Mouse (Mus musculus): ENCODE data around the gene Tff1. TPM values are rescaled to one million over a fixed set of nuclear protein-coding genes. Genes with fewer than 3 reads are reported as not detected.

Tff1 gene
- polyA plus RNA-seq, 1 experiment from 2014 or later = not detected

- H3K9ac ChIP-seq (replicated peaks; ENCODE audit: low read length) = no peak overlapping the region
- no peaks in the 10 kb centered on the region for H3K27me3 ChIP-seq (ENCODE audit: control insufficient read depth, insufficient read depth, low read length)
- WGBS = 91% methylated on average over 2 of the region's 2 CpGs
- no peaks in the 10 kb centered on the region for H3K36me3 ChIP-seq (ENCODE audit: control insufficient read depth, insufficient read depth, low read length)
- H3K4me2 ChIP-seq (ENCODE audit: low read length) = no peak overlapping the region
- no peak overlapping the region for H3K27ac ChIP-seq (replicated peaks; ENCODE audit: low read depth, low read length)
- ATAC-seq (ENCODE audit: low FRiP score, low TSS enrichment) (no peak), DNase-seq (no peak)
- H3K4me3 ChIP-seq (replicated peaks; ENCODE audit: low read depth, low read length) = no peak overlapping the region
- no peaks in the 10 kb centered on the region for H3K4me1 ChIP-seq (ENCODE audit: control insufficient read depth, insufficient read depth, low read length)
- H3K9me3 ChIP-seq (ENCODE audit: control insufficient read depth, low read length) = no peaks in the 10 kb centered on the region
Observed at GRCm38 (mm10) chr17:31163821-31164220, 1.3 kb downstream of the Tff1 start.

- Histone ChIP-seq H3K9ac (replicated peaks; ENCODE audit: low read length) (no peak overlapping the region), H3K4me2 (ENCODE audit: low read length) (no peak overlapping the region), H3K4me3 (replicated peaks; ENCODE audit: low read depth, low read length) (no peak overlapping the region), H3K4me1 (ENCODE audit: control insufficient read depth, insufficient read depth, low read length) (no peaks in the 10 kb centered on the region), H3K27ac (replicated peaks; ENCODE audit: low read depth, low read length) (no peak overlapping the region), H3K36me3 (ENCODE audit: control insufficient read depth, insufficient read depth, low read length) (no peaks in the 10 kb centered on the region), H3K9me3 (ENCODE audit: control insufficient read depth, low read length) (no peaks in the 10 kb centered on the region), H3K27me3 (ENCODE audit: control insufficient read depth, insufficient read depth, low read length) (no peaks in the 10 kb centered on the region)
- ATAC-seq (ENCODE audit: low FRiP score, low TSS enrichment) (no peak), DNase-seq (no peak)
- 91% methylated on average over 12 of the region's 12 CpGs for WGBS
Observed at GRCm38 (mm10) chr17:31162607-31163006, 2.5 kb downstream of the Tff1 start.

GRCm38 (mm10) chr17:31160291-31160690 is 4.8 kb downstream of the Tff1 start:
- Histone ChIP-seq H3K4me1 (ENCODE audit: control insufficient read depth, insufficient read depth, low read length) (no peaks in the 10 kb centered on the region), H3K9me3 (ENCODE audit: control insufficient read depth, low read length) (no peaks in the 10 kb centered on the region), H3K27ac (replicated peaks; ENCODE audit: low read depth, low read length) (no peak overlapping the region), H3K27me3 (ENCODE audit: control insufficient read depth, insufficient read depth, low read length) (no peaks in the 10 kb centered on the region), H3K4me2 (ENCODE audit: low read length) (no peak overlapping the region), H3K4me3 (replicated peaks; ENCODE audit: low read depth, low read length) (no peak overlapping the region), H3K36me3 (ENCODE audit: control insufficient read depth, insufficient read depth, low read length) (no peaks in the 10 kb centered on the region), H3K9ac (replicated peaks; ENCODE audit: low read length) (no peak overlapping the region)
- ATAC-seq (ENCODE audit: low FRiP score, low TSS enrichment) (no peak), DNase-seq (no peak)
- WGBS = 58% methylated on average over 4 of the region's 4 CpGs

- Histone ChIP-seq H3K27me3 (ENCODE audit: control insufficient read depth, insufficient read depth, low read length) (no peaks in the 10 kb centered on the region), H3K27ac (replicated peaks; ENCODE audit: low read depth, low read length) (no peak overlapping the region), H3K9me3 (ENCODE audit: control insufficient read depth, low read length) (no peaks in the 10 kb centered on the region), H3K9ac (replicated peaks; ENCODE audit: low read length) (no peak overlapping the region), H3K4me3 (replicated peaks; ENCODE audit: low read depth, low read length) (no peak overlapping the region), H3K4me1 (ENCODE audit: control insufficient read depth, insufficient read depth, low read length) (no peaks in the 10 kb centered on the region), H3K4me2 (ENCODE audit: low read length) (no peak overlapping the region), H3K36me3 (ENCODE audit: control insufficient read depth, insufficient read depth, low read length) (no peaks in the 10 kb centered on the region)
- DNase-seq = no peak
- WGBS = 86% methylated on average over 6 of the region's 6 CpGs
- no peak for ATAC-seq (ENCODE audit: low FRiP score, low TSS enrichment)
Observed at GRCm38 (mm10) chr17:31157921-31158320, 7.2 kb downstream of the Tff1 start.

GRCm38 (mm10) chr17:31153785-31154184 is 11.3 kb downstream of the Tff1 start:
- peaks cover 3% of the 10 kb centered on the region; the same call in 1 of the 2 replicates for H3K9me3 ChIP-seq (ENCODE audit: control insufficient read depth, low read length)
- no peak overlapping the region for H3K4me2 ChIP-seq (ENCODE audit: low read length)
- WGBS = 84% methylated on average over 8 of the region's 8 CpGs
- ATAC-seq (ENCODE audit: low FRiP score, low TSS enrichment) = no peak
- no peaks in the 10 kb centered on the region for H3K36me3 ChIP-seq (ENCODE audit: control insufficient read depth, insufficient read depth, low read length)
- DNase-seq = no peak
- no peak overlapping the region for H3K9ac ChIP-seq (replicated peaks; ENCODE audit: low read length)
- no peak overlapping the region for H3K27ac ChIP-seq (replicated peaks; ENCODE audit: low read depth, low read length)
- H3K4me3 ChIP-seq (replicated peaks; ENCODE audit: low read depth, low read length) = no peak overlapping the region
- H3K27me3 ChIP-seq (ENCODE audit: control insufficient read depth, insufficient read depth, low read length) = no peaks in the 10 kb centered on the region
- H3K4me1 ChIP-seq (ENCODE audit: control insufficient read depth, insufficient read depth, low read length) = no peaks in the 10 kb centered on the region

GRCm38 (mm10) chr17:31152966-31153499 is 12.0 kb downstream of the Tff1 start:
- DNase-seq = no peak
- no peak overlapping the region for H3K4me2 ChIP-seq (ENCODE audit: low read length)
- 87% methylated on average over 9 of the region's 9 CpGs for WGBS

GRCm38 (mm10) chr17:31152512-31152911 is 12.6 kb downstream of the Tff1 start:
- DNase-seq = no peak
- H3K27ac ChIP-seq (replicated peaks; ENCODE audit: low read depth, low read length) = no peak overlapping the region
- H3K4me1 ChIP-seq (ENCODE audit: control insufficient read depth, insufficient read depth, low read length) = no peaks in the 10 kb centered on the region
- H3K9me3 ChIP-seq (ENCODE audit: control insufficient read depth, low read length) = peaks cover 3% of the 10 kb centered on the region; the same call in 1 of the 2 replicates
- WGBS = 31% methylated on average over 5 of the region's 5 CpGs
- H3K9ac ChIP-seq (replicated peaks; ENCODE audit: low read length) = no peak overlapping the region
- H3K4me2 ChIP-seq (ENCODE audit: low read length) = no peak overlapping the region
- no peaks in the 10 kb centered on the region for H3K36me3 ChIP-seq (ENCODE audit: control insufficient read depth, insufficient read depth, low read length)
- no peak overlapping the region for H3K4me3 ChIP-seq (replicated peaks; ENCODE audit: low read depth, low read length)
- no peak for ATAC-seq (ENCODE audit: low FRiP score, low TSS enrichment)
- no peaks in the 10 kb centered on the region for H3K27me3 ChIP-seq (ENCODE audit: control insufficient read depth, insufficient read depth, low read length)

More at GRCm38 (mm10) chr17:31152966-31153499, 12.0 kb downstream of the Tff1 start:
- Histone ChIP-seq H3K27ac (replicated peaks; ENCODE audit: low read depth, low read length) (no peak overlapping the region), H3K9ac (replicated peaks; ENCODE audit: low read length) (no peak overlapping the region), H3K9me3 (ENCODE audit: control insufficient read depth, low read length) (peaks cover 3% of the 10 kb centered on the region; the same call in 1 of the 2 replicates), H3K4me3 (replicated peaks; ENCODE audit: low read depth, low read length) (no peak overlapping the region), H3K27me3 (ENCODE audit: control insufficient read depth, insufficient read depth, low read length) (no peaks in the 10 kb centered on the region), H3K4me1 (ENCODE audit: control insufficient read depth, insufficient read depth, low read length) (no peaks in the 10 kb centered on the region), H3K36me3 (ENCODE audit: control insufficient read depth, insufficient read depth, low read length) (no peaks in the 10 kb centered on the region)
- ATAC-seq (ENCODE audit: low FRiP score, low TSS enrichment) = no peak

- Histone ChIP-seq H3K36me3 (ENCODE audit: control insufficient read depth, insufficient read depth, low read length) (no peaks in the 10 kb centered on the region), H3K27me3 (ENCODE audit: control insufficient read depth, insufficient read depth, low read length) (no peaks in the 10 kb centered on the region), H3K9ac (replicated peaks; ENCODE audit: low read length) (no peak overlapping the region), H3K4me3 (replicated peaks; ENCODE audit: low read depth, low read length) (no peak overlapping the region), H3K27ac (replicated peaks; ENCODE audit: low read depth, low read length) (no peak overlapping the region), H3K4me1 (ENCODE audit: control insufficient read depth, insufficient read depth, low read length) (no peaks in the 10 kb centered on the region), H3K4me2 (ENCODE audit: low read length) (no peak overlapping the region), H3K9me3 (ENCODE audit: control insufficient read depth, low read length) (peaks cover 3% of the 10 kb centered on the region; the same call in 1 of the 2 replicates)
- ATAC-seq (ENCODE audit: low FRiP score, low TSS enrichment) (no peak), DNase-seq (no peak)
- 86% methylated on average over 9 of the region's 9 CpGs for WGBS
Observed at GRCm38 (mm10) chr17:31145998-31146397, 19.1 kb downstream of the Tff1 start.
